Mouse (Mus musculus): ENCODE data around the gene Akna. TPM values are rescaled to one million over a fixed set of nuclear protein-coding genes. Genes with fewer than 3 reads are reported as not detected.

The Akna gene
- polyA plus RNA-seq, 1 experiment from 2014 or later: 5.2 TPM

DNA sequence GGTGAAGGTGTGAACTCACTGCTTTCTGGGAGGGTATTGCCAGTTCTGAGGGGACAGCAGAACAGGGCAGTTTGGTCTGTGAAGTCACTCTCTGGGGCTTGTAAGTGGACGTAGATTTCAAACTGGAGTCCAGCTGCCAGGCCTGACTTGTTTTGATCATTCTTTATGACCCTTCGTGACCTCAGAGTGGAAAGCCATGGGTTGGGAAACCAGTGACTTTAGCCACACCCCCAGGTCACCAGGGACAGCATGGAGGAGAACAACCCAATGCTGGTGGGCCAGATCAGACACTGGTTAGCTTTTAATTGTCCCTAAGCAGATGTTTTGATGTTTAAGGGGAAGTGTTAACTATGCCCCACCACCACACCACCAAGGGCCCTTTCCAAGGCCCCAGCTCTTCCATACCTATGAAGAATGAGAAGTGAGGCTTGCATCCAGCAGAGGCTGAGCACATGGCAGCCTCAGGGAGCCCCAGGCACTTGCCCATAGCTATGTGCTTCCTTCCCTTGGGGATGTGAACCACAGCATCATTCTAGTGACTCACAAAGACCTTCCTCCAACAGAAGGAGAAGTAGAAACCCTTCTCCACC lies 46.1 kb downstream of the Akna start:
- peaks cover 9% of the 10 kb centered on the region for H3K4me1 ChIP-seq (ENCODE audit: insufficient read depth)
- DNase-seq (peak; percentile 53), ATAC-seq (peak; percentile 79)
- H3K9ac ChIP-seq (replicated peaks): no peak overlapping the region
- H3K9me3 ChIP-seq (ENCODE audit: low read length): no peaks in the 10 kb centered on the region
- no peaks in the 10 kb centered on the region for H3K27me3 ChIP-seq (ENCODE audit: insufficient read depth, low read length)
- H3K36me3 ChIP-seq (replicated peaks; ENCODE audit: insufficient read depth, low read length): no peaks in the 10 kb centered on the region
- H3K27ac ChIP-seq (ENCODE audit: low read depth): no peak overlapping the region
- 38% methylated on average over 2 of the region's 2 CpGs for WGBS (ENCODE audit: insufficient replicate concordance)
- TF ChIP-seq EP300 (IDR thresholded peaks at IDR 0.05; ENCODE audit: low read depth) (no peak), CTCF (IDR thresholded peaks at IDR 0.05; ENCODE audit: low read depth) (no peak)
- H3K4me3 ChIP-seq (ENCODE audit: low read depth, low read length): no peak overlapping the region
- no peak overlapping the region for H3K4me2 ChIP-seq (ENCODE audit: low read depth, low read length)

- WGBS (ENCODE audit: insufficient replicate concordance): 60% methylated on average over 4 of the region's 4 CpGs
- ATAC-seq (no peak), DNase-seq (no peak)
- no peaks in the 10 kb centered on the region for H3K36me3 ChIP-seq (replicated peaks; ENCODE audit: insufficient read depth, low read length)
- no peak within 1 kb of the TSS for H3K4me3 ChIP-seq (ENCODE audit: low read depth, low read length)
- no peak for TF ChIP-seq EP300 (IDR thresholded peaks at IDR 0.05; ENCODE audit: low read depth)
- TF ChIP-seq CTCF (IDR thresholded peaks at IDR 0.05; ENCODE audit: low read depth): no peak
- no peaks in the 10 kb centered on the region for H3K27me3 ChIP-seq (ENCODE audit: insufficient read depth, low read length)
- peaks cover 9% of the 10 kb centered on the region for H3K4me1 ChIP-seq (ENCODE audit: insufficient read depth)
- H3K9me3 ChIP-seq (ENCODE audit: low read length): no peaks in the 10 kb centered on the region
- no peak within 1 kb of the TSS for H3K9ac ChIP-seq (replicated peaks)
- no peak within 1 kb of the TSS for H3K27ac ChIP-seq (ENCODE audit: low read depth)
- no peak within 1 kb of the TSS for H3K4me2 ChIP-seq (ENCODE audit: low read depth, low read length)
Measured at GRCm38 (mm10) chr4:63355877-63356665, 47.1 kb downstream of the Akna start, which contains the start of gene Orm3. TSS of gene Orm3 (plus strand) at chr4:63356162.

DNA sequence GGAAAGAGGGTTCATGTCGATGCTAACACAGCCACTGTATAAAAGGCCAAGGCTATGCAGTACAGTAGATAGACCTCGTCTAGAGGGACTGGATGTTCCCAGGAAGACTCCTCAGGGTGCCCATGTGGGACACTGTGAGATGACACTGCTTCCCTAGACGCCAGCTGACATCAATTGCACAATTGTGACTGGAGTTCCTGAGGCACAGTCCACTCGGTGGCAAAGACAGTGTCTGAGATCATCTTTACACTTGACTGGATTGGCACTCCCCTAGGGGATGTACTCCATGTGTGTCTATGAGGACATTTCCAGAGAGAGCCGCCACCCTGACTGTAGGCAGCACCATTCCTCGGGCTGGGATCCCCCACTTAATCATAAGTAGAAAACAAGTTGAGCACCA lies 54.6 kb downstream of the Akna start:
- Histone ChIP-seq H3K27me3 (ENCODE audit: insufficient read depth, low read length) (no peaks in the 10 kb centered on the region), H3K4me1 (ENCODE audit: insufficient read depth) (no peaks in the 10 kb centered on the region), H3K9me3 (ENCODE audit: low read length) (no peaks in the 10 kb centered on the region), H3K36me3 (replicated peaks; ENCODE audit: insufficient read depth, low read length) (no peaks in the 10 kb centered on the region), H3K9ac (replicated peaks) (no peak overlapping the region), H3K4me3 (ENCODE audit: low read depth, low read length) (no peak overlapping the region), H3K4me2 (ENCODE audit: low read depth, low read length) (no peak overlapping the region), H3K27ac (ENCODE audit: low read depth) (no peak overlapping the region)
- TF ChIP-seq EP300 (IDR thresholded peaks at IDR 0.05; ENCODE audit: low read depth): no peak
- no peak for TF ChIP-seq CTCF (IDR thresholded peaks at IDR 0.05; ENCODE audit: low read depth)
- no peak for ATAC-seq
- DNase-seq: no peak
- WGBS (ENCODE audit: insufficient replicate concordance): 55% methylated on average over 6 of the region's 6 CpGs

- Histone ChIP-seq H3K4me2 (ENCODE audit: low read depth, low read length) (no peak overlapping the region), H3K27me3 (ENCODE audit: insufficient read depth, low read length) (no peaks in the 10 kb centered on the region), H3K27ac (ENCODE audit: low read depth) (no peak overlapping the region), H3K4me1 (ENCODE audit: insufficient read depth) (no peaks in the 10 kb centered on the region), H3K4me3 (ENCODE audit: low read depth, low read length) (no peak overlapping the region), H3K9me3 (ENCODE audit: low read length) (no peaks in the 10 kb centered on the region), H3K36me3 (replicated peaks; ENCODE audit: insufficient read depth, low read length) (no peaks in the 10 kb centered on the region), H3K9ac (replicated peaks) (no peak overlapping the region)
- 63% methylated on average over 4 of the region's 4 CpGs for WGBS (ENCODE audit: insufficient replicate concordance)
- no peak for DNase-seq
- TF ChIP-seq EP300 (IDR thresholded peaks at IDR 0.05; ENCODE audit: low read depth) (no peak), CTCF (IDR thresholded peaks at IDR 0.05; ENCODE audit: low read depth) (no peak)
- peak; percentile 65 for ATAC-seq
Measured at GRCm38 (mm10) chr4:63346659-63347058, 56.5 kb downstream of the Akna start.

DNA sequence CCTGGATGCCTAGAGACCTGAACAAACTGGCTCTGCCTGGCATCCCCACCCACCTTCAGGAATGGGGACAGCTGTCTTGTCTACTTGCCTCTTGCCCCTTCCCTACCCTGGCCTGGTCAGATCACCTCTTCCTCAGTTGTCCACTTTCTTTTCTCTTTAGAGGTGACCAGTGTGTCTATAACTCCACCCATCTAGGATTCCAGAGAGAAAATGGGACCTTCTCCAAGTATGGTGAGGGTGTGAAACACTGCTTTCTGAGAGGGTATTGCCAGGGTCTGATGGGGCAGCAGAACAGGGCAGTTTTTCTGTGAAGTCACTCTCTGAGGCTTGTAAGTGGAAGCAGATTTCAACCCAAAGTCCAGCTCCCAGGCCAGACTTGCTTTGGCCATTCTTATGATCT lies 57.9 kb downstream of the Akna start:
- Histone ChIP-seq H3K27me3 (ENCODE audit: insufficient read depth, low read length) (no peaks in the 10 kb centered on the region), H3K9ac (replicated peaks) (no peak overlapping the region), H3K4me2 (ENCODE audit: low read depth, low read length) (no peak overlapping the region), H3K9me3 (ENCODE audit: low read length) (no peaks in the 10 kb centered on the region), H3K4me1 (ENCODE audit: insufficient read depth) (no peaks in the 10 kb centered on the region), H3K27ac (ENCODE audit: low read depth) (no peak overlapping the region), H3K36me3 (replicated peaks; ENCODE audit: insufficient read depth, low read length) (no peaks in the 10 kb centered on the region), H3K4me3 (ENCODE audit: low read depth, low read length) (no peak overlapping the region)
- ATAC-seq (no peak), DNase-seq (no peak)
- TF ChIP-seq CTCF (IDR thresholded peaks at IDR 0.05; ENCODE audit: low read depth): no peak
- no peak for TF ChIP-seq EP300 (IDR thresholded peaks at IDR 0.05; ENCODE audit: low read depth)

GRCm38 (mm10) chr4:63344295-63344694 lies 58.9 kb downstream of the Akna start, which contains the start of gene Orm1:
TSS of gene Orm1 (plus strand) at chr4:63344560.
- no peaks in the 10 kb centered on the region for H3K9me3 ChIP-seq (ENCODE audit: low read length)
- 0 out of 2 replicates have a peak within 1 kb of the TSS, but pooled peaks have one; percentile 11 for H3K4me2 ChIP-seq (ENCODE audit: low read depth, low read length)
- H3K27me3 ChIP-seq (ENCODE audit: insufficient read depth, low read length): no peaks in the 10 kb centered on the region
- ATAC-seq (peak; percentile 90), DNase-seq (peak; percentile 72)
- 66% methylated on average over 8 of the region's 8 CpGs for WGBS (ENCODE audit: insufficient replicate concordance)
- no peak within 1 kb of the TSS for H3K27ac ChIP-seq (ENCODE audit: low read depth)
- H3K36me3 ChIP-seq (replicated peaks; ENCODE audit: insufficient read depth, low read length): no peaks in the 10 kb centered on the region
- no peak within 1 kb of the TSS for H3K4me3 ChIP-seq (ENCODE audit: low read depth, low read length)
- H3K4me1 ChIP-seq (ENCODE audit: insufficient read depth): no peaks in the 10 kb centered on the region
- TF ChIP-seq EP300 (IDR thresholded peaks at IDR 0.05; ENCODE audit: low read depth) (peak; percentile 46; the same call in 1 of the 2 replicates), CTCF (IDR thresholded peaks at IDR 0.05; ENCODE audit: low read depth) (no peak)
- no peak within 1 kb of the TSS for H3K9ac ChIP-seq (replicated peaks)

Data from liver, postnatal 0 days (tissue).